Mouse (Mus musculus) MEL (cell line): ENCODE measurements around the gene Ube4a.

Experiments used
- CHD2 ChIP-seq: IDR thresholded peaks from 2 replicates; pipeline ENCODE4 v1.6.1; 2011; ENCODE audit warnings: low read length, improper control_type of control experiment
- CTCF ChIP-seq, 3 experiments: IDR thresholded peaks in 2 of 3; conservative IDR thresholded peaks in 1 of 3; 2 replicates each; pipeline ENCODE4 v1.5.1; 2011 to 2012; ENCODE audit warnings: low read length in 3 of 3, low read depth in 2 of 3, mild to moderate bottlenecking in 2 of 3, improper control_type of control experiment in 1 of 3, inconsistent platforms in 1 of 3, mixed read lengths in 1 of 3, moderate library complexity in 1 of 3; ENCODE audit not compliant: control insufficient read depth in 1 of 3, insufficient read depth in 1 of 3, poor library complexity in 1 of 3, severe bottlenecking in 1 of 3
- MAX ChIP-seq: IDR thresholded peaks from 2 replicates; pipeline ENCODE4 v1.6.1; 2011; ENCODE audit warnings: low read length, improper control_type of control experiment
- POLR2A ChIP-seq, 2 experiments: IDR thresholded peaks; 2 replicates each; pipeline ENCODE4 v1.6.1; 2011 to 2012; ENCODE audit warnings: low read length in 2 of 2, mild to moderate bottlenecking in 2 of 2, control low read depth in 1 of 2, improper control_type of control experiment in 1 of 2, low read depth in 1 of 2, moderate library complexity in 1 of 2; ENCODE audit not compliant: control insufficient read depth in 1 of 2, insufficient read depth in 1 of 2, poor library complexity in 1 of 2
- POLR2AphosphoS2 ChIP-seq: IDR thresholded peaks from 2 replicates; pipeline ENCODE4 v1.6.1; 2011; ENCODE audit warnings: low read length, improper control_type of control experiment
- TAL1 ChIP-seq: IDR thresholded peaks from 2 replicates; pipeline ENCODE4 v1.6.1; 2012; ENCODE audit warnings: mild to moderate bottlenecking, inconsistent platforms, low read length, moderate library complexity, mixed read lengths
- USF1 ChIP-seq: IDR thresholded peaks from 2 replicates; pipeline ENCODE4 v1.6.1; 2014; ENCODE audit warnings: low read depth, mild to moderate bottlenecking, inconsistent platforms, low read length, improper control_type of control experiment, moderate library complexity

- no peak for TF ChIP-seq MAX
- no peak for TF ChIP-seq CHD2
- TF ChIP-seq POLR2A (IDR thresholded peaks at IDR 0.05; ENCODE audit: control insufficient read depth in 1 of 2, insufficient read depth in 1 of 2, low read depth in 1 of 2, low read length in 2 of 2, poor library complexity in 1 of 2): no peak
- no peak; a peak in 2 of 6 replicates for TF ChIP-seq CTCF (IDR thresholded peaks at IDR 0.05 in 2 of 3, conservative IDR thresholded peaks at IDR 0.05 in 1 of 3; ENCODE audit: control insufficient read depth in 1 of 3, insufficient read depth in 1 of 3, low read depth in 2 of 3, low read length in 3 of 3, poor library complexity in 1 of 3, severe bottlenecking in 1 of 3)
- no peak for TF ChIP-seq USF1
- TF ChIP-seq TAL1: no peak
- TF ChIP-seq POLR2AphosphoS2: no peak
Observed at GRCm38 (mm10) chr9:44882436-44882980, 82.9 kb downstream of the Ube4a start.
